8 mouse cellular contexts compared by ENCODE assay signal in the genomic region with DNA sequence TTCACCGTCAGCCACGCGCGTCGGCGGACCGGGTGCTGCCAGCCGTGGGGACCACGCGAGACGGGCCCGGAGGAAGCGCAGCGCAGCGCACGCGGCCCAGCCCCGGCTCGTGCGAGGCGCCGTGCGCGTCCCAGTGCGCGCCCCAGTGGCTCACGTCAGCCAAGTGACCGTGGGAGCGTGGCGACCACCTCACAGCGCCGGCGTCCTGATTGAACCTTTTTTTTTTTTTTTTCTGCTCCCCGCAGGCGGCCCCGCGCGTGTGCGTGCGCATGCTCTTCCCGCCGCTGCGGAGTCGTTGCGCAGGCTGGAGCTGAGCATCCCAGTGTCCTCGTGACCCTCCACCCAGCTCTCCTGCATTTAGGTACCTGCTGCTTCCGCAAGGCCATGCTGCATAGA. TPM values are rescaled to one million over a fixed set of nuclear protein-coding genes. Genes with fewer than 3 reads are reported as not detected.
DNase-seq lines count a peak whose midpoint lies in the region; ATAC-seq lines count a peak whose summit lies in the region.

TSS of gene Lonrf2 (minus strand) at position 235 of the 396 bp plus-strand sequence.

- 0 out of 2 replicates have a peak within 1 kb of the TSS, but pooled peaks have one; percentile 26 for H3K9ac ChIP-seq in liver, embryonic 11.5 days (ENCODE audit: low read depth, low read length)
- peak within 1 kb of the TSS; percentile 81 for H3K9ac ChIP-seq in heart, embryonic 12.5 days

- DNase-seq in liver, embryonic 11.5 days (ENCODE audit: low spot score): peak; percentile 33
- no peak for DNase-seq in liver
- peak; percentile 77 to 80 for DNase-seq in cerebellum, postnatal 36 days
- DNase-seq in left cerebral cortex, adult 18-20 months (ENCODE audit: low spot score in 2 of 2): peak; percentile 70 to 87
- peak; percentile 37 for DNase-seq in neural tube, embryonic 10.5 days (ENCODE audit: extremely low spot score, low spot score)
- DNase-seq in yolk sac, embryonic 10.5 days (ENCODE audit: low spot score): no peak
- no peak for DNase-seq in thymus, postnatal 14 days

- H3K4me2 ChIP-seq in liver, embryonic 11.5 days: peak within 1 kb of the TSS; percentile 79
- peak within 1 kb of the TSS; percentile 83 for H3K4me2 ChIP-seq in heart, embryonic 12.5 days

- H3K4me1 ChIP-seq in liver, embryonic 11.5 days (replicated peaks; ENCODE audit: control insufficient read depth, insufficient read depth, low read length): peaks cover 5% of the 10 kb centered on the region
- peaks cover 4% of the 10 kb centered on the region; the same call in 1 of the 2 replicates for H3K4me1 ChIP-seq in heart, embryonic 12.5 days (replicated peaks)

- WGBS in liver, embryonic 11.5 days: 5% methylated on average over 46 of the region's 47 CpGs
- WGBS in heart, embryonic 12.5 days: 2% methylated on average over 37 of the region's 47 CpGs

- H3K9me3 ChIP-seq in liver, embryonic 11.5 days (ENCODE audit: control insufficient read depth, low read length): no peaks in the 10 kb centered on the region
- no peaks in the 10 kb centered on the region for H3K9me3 ChIP-seq in heart, embryonic 12.5 days (replicated peaks)

- no peak for ATAC-seq in liver, embryonic 11.5 days (replicated peaks; ENCODE audit: low FRiP score)
- ATAC-seq in heart, embryonic 12.5 days (ENCODE audit: insufficient number of reproducible peaks, low FRiP score): peak; percentile 42; the same call in 1 of the 2 replicates

- H3K27me3 ChIP-seq in liver, embryonic 11.5 days (replicated peaks; ENCODE audit: control insufficient read depth, insufficient read depth, low read length): peaks cover 38% of the 10 kb centered on the region
- H3K27me3 ChIP-seq in heart, embryonic 12.5 days (replicated peaks): peaks cover 36% of the 10 kb centered on the region

- H3K27ac ChIP-seq in liver, embryonic 11.5 days (ENCODE audit: low read depth, low read length): no peak within 1 kb of the TSS
- H3K27ac ChIP-seq in heart, embryonic 12.5 days (ENCODE audit: poor library complexity, severe bottlenecking): no peak within 1 kb of the TSS

- peak within 1 kb of the TSS; percentile 53 for H3K4me3 ChIP-seq in liver, embryonic 11.5 days (ENCODE audit: low read depth, low read length)
- H3K4me3 ChIP-seq in heart, embryonic 12.5 days: peak within 1 kb of the TSS; percentile 71

- H3K36me3 ChIP-seq in liver, embryonic 11.5 days (ENCODE audit: control insufficient read depth, insufficient read depth, low read length): no peaks in the 10 kb centered on the region
- H3K36me3 ChIP-seq in heart, embryonic 12.5 days: no peaks in the 10 kb centered on the region

RNA-seq across cellular contexts. Expression of gene Lonrf2, which starts in this region (rescaled TPM):
- polyA plus RNA-seq in liver, embryonic 11.5 days (2014; fragmentation: Nextera tagmentation; extraction: Ambion mirVana): 0.22 and 0.41 TPM in 2 replicates
- polyA plus RNA-seq in heart, embryonic 12.5 days (2016; fragmentation: Nextera tagmentation; extraction: Ambion mirVana): 1.0 TPM in 2 replicates
- total RNA-seq in left cerebral cortex, adult 18-20 months (2021): 100 to 1,000 TPM; 122 to 124 TPM

Comparison
In these comparisons a context has a peak if more than half of its experiments do, and no peak if none do; other contexts are left out.
1. Peak in DNase-seq, H3K4me3 ChIP-seq, H3K9ac ChIP-seq and H3K4me2 ChIP-seq in liver, embryonic 11.5 days; RNA of the gene not detected or under 1 TPM.
2. DNase-seq: peak in cerebellum, postnatal 36 days (2 of 2), left cerebral cortex, adult 18-20 months (2 of 2) and neural tube, embryonic 10.5 days (single experiment); none in liver (single experiment), yolk sac, embryonic 10.5 days (single experiment) and thymus, postnatal 14 days (single experiment).